Mouse (Mus musculus): ENCODE data around the gene Slc43a1.

The Slc43a1 gene

DNA sequence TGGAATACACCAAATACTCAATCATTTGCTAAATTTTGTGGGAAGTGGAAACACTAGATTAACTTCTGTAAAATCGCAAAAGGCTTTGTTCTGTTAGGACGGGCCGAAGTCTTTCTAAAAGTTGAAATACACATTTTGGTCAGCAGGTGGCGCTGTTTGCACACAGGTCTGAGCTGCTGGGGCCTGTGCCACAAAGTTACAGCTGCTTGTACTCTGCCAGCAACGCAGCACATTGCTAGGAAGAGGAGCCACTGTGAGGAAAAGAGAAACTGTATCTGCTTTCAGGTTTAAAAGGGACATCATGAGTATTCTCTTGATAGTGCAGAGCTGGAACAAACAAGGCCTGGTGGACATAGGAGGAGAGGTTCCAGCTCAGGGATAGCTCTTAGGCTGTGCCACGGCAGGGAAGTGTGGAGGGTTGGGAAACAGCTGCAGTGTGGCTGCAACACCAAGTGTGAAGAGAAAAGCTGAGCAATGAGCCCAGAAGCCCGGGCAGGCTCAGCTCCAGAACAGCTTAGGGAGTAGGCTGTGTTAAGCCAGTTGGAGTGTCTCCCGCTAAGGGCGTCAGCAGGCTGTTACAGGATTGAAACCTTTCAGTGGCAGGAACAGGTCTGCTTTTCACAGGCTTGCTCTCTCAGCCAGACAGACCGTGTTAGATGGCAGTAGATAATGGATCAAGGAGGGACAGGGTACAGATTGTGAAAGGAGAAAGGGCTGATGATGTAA, 6.8 kb upstream of the Slc43a1 start:
- peak; percentile 93 for DNase-seq

DNA sequence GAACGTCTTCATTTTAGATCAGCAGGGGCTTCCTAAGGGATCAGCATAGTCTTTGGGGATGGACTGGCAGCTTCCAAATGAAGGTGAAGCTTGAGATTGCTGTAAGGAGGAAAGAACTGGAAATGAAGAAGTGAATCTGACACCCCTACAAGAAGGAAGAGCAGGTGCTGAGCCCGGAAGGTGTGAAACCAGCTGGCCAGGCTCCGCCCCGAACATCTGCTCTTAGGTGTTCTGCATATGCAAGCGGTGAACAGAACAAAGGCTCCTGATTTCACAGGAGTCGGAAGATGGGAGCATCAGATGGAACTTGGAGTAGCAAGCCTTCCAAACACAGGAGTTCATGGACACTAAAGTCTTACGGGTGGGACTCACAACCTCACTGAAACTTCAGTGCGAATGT, 1.5 kb upstream of the Slc43a1 start:
- DNase-seq, result no peak

DNA sequence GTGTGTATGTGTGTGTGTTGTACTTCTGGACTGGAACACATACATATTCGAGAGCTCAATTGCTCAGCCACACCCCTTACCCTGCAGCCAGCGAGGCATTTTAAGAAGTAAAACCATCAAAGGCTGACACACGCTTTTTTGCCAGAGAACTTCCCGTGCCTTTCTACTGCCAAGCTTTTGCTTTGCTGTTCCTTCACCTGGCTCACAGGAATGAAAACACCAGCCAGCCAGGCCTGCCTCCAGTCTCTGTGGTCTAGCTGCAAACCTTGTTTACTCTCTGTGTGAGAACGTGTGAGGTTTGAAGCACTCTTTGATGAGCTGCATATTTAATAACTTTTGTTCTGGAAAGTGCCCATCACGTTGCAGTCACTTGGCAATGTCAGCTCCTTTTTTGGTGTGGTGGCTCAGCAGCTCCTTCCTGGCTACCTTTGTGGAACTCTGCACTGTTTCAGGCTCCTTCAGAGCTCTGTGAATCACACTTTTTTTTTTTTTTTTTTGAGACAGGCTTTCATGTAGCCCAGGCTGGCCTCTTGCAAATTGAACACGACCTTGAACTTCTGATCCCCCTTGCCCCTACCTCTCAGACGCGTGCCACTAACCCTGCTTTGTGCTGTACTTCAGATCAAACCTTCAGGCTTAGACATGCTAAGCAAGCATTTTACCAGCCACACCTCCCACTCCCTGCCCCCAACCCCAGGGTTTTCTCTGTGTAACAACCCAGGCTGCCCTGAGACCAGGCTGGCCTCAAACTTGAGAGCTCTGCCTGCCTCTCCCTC, 645 bp upstream of the Slc43a1 start:
- DNase-seq, result no peak

DNA sequence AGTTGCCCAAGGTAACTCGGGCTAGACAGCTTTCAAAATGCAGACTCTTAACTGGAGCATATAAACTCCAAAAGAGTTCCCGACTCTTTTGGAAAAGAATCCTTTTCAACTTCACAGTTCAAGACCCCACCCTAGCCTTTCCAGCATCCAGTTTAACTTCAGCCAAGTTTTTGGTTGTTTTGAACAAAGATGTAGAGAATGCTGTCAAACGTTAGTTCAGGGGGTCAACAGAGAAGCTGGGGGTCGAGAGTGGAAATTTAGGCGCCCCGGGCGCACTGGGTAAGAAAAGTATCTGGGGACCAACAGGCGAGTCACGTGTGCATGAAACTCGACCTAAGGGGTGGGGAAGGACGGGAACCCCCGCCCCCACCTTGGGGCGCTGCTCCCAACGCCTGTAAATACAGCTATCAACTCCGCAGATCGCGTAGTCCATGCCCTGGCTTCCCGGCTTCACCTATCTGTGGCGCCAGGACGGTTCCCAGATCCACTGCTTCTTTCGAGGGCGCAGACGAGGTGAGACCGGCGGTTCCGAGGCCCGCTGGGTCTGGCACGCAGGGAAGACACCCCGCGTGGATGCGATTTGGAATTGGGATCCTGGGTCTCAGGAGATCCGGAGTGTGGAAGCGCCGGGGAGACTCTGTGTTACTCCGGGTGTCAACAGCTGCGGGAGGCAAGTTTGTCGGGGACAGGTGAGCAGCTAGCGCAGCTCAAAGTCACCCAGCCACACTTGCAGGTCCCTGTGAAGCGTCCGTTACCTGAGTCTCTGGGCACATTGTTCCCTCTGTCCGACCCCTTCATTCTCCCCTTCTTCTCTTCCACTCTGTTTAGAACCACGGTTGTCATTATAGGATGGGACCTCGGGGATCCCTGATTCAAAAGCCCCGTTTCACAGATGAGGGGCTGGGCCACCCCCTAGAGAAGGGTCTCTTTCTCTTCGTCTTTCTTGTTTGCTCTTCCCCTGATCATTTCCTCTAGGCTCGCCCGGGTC, 637 bp downstream of the Slc43a1 start:
- peak in 1 of 2 experiments; percentile 9 for DNase-seq

DNA sequence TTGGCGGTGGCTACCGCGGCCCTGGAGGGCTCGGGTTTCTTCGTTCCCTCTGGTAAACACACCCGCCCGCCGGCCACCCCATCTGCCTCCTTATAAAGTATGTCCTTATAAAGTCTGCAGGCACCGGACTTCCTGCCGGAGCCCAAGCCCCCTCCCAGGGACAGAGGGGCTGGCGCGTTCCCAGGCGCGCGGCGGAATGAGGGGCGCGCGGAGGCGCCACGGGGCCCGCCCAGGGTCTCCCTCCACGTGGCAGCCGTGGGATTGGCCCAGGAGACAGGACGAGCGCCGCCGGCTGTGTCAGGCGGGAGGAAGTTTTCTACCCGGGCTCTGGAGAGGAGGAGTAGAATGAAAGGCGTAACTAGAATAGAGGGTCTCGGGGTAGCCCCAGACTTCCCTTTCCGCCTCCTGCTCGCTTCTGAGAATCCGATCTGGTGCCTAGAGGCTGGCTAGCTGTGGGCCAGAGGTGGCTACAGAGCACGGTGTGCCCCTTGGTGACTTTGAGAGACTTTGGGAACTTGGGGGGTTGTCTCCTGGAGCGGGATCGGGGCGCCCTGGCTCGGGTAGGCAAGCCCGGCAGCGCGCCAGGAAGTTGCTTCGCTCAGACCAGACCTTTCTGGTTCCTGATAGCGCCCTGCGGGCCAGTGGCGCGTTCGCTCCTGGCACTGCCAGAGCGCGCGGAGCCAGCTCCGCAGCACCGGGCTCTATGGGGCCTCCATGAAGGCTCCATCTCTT, 1.5 kb downstream of the Slc43a1 start:
- peak; percentile 31 to 54 for DNase-seq

DNA sequence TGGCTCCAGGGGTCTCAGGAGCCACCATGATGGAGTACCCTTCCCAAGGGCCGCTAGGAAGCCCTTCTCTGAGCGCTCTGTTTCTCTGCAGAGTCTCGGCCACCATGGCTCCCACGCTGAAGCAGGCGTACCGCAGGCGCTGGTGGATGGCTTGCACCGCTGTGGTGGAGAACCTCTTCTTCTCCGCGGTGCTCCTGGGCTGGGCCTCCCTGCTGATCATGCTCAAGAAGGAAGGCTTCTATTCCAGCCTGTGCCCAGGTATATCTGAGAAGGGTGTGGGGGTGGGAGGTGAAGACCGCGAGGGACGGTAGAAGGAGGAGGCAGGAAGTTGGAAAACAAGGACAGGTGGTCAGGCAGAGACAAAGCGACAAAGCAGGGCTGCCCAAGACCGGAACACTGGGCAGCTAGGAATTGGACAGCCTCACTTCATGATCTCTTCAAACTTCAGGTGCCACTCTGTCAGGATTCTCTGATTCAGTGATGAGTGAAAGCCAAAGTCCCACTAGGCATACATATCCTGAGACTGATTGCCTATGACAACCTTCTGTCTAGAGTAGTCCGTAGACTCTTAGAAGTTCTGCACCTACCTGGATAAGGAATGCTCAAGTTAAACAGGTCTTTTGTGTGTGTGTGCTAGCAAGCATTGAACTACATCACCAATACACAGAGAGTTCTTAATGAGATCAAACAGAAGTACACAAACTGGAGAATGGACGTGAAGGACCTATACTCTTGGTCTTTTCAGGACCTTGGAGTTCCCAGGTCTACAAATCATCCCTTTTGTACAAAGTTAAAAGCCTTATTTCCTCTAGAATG, 2.3 kb downstream of the Slc43a1 start:
- no peak for DNase-seq

DNA sequence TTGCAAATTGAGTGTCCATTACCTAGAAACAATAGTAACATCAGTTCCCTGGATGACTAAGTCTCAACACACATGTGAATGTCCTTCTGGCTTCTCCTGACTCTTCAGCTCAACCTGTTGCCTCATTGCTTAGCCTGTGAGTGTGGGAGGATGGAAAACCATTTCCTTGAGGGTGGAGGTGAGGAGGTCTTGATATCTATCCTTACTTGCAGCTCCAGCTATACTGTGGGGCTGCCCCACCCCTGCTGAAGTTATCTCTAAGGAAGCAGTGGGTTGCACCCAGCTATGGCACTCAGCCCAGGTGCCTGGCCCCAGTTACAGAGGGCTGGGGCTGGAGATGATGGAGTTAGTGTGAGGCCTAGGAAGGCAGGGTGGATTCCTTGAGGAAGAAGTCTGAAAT, 3.3 kb downstream of the Slc43a1 start:
- no peak for DNase-seq

DNA sequence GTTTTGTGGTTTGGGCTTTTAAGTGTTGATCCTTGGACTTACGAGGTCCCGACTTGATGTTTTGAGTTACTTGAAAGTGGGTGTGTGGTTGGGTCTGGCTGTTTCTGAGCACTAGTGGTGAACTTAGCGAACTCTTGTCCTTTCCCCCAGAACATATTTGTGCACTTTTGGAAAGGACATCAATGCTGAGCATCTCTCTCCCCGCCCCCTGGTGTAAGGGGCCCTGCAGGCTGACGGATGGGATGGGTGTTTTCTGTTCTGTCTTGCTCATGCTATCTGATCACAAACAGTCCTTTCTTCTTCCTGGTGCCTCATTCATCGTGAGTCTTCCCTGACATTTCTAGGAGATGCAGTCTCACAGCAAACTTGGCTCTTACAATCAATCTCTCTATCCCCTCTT, 5.0 kb downstream of the Slc43a1 start:
- no peak for DNase-seq

DNA sequence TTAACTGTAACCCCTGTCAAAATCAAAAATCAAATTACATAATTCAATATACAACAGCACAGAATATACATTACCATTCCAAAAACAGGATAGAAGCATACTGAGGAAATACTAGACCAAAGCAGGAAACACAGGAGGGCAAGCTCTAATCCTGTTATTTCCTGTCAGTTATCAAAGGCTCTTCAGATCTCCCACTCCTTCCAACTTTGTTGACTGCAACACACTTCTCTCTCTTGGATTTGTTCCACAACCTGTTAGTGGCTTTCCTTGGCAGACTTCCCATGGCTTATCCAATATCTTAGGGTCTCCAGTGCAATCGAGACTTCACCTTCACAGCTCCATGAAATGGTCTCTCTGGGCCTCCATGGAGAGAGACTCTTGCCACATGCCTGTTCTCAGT, 6.6 kb downstream of the Slc43a1 start:
- no peak for DNase-seq

DNA sequence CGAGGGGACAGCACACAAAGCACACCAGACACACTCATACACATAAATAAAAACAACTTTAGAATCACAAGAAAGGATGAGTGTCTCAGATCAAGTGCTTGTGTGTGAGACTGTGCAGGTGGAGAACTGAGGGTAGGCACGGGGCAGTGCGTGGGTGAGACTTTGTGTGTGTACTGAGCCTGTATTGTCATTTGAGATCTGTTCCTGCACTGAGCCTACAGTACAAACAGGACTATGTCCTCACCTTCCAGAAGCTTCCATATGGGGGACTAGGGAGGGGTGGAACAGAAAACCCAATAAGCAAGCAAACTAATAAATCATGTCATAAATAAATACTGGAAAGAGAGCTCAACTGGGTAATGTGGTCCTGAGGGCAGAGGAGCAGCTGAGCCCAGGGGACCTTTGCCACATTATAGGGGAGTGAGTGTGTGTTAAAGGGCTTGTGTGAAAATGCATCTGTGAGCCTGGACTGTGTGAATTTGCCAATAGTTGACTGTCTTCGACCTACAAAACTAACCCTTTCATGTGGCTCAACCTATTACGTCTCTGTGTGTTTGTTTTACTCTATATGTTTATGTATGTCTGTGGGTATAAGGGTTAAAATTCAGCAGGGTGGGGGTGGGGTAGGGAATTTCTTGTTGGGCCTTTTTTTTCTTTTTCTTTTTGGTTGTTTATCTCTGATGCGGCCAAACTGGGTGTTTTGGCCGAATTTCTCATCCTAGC, 11.9 kb downstream of the Slc43a1 start:
- no peak for DNase-seq

DNA sequence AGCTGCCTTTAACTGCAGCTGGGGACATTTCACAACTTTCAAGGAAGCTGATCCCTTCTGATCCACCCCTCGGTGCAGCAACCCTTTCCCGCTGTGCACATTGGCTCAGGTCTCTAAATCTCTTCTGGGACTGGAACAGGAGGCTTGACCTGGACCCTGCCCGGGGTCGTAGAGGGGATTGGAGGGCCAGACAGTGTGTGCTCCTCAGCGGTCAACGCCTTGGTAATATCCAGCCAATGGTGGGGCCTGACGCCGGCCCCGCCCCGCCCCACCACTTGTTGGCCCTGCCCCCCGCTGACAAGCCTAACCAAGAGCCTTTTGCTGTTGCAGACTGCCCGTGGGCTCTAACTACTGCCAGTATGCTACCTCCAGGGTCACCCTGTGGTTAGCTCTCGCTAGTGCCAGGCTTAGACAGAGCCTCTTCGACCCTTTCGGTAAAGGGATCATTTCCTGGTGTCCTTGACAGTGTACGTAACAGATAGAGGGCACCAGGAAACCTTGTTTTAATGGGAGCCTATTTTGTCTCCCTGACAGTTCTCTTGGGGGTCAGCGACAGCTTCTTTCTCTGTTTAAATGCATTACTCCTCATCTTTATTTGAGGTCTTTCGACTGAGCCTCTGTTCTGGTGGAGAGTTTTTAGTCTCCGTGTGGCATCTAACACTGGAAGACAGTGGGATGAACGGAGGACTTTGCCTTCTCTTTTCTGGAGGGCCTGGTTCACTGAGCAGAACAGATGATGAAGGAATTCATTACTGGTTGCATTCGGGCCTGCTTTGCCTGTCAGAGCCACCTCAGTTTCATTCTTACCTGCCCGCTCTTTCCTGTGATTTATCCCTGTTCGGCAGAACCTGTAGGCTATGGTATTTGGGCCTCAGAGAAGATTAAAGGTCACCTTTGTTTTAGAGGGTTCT, 12.7 kb downstream of the Slc43a1 start:
- no peak for DNase-seq

DNA sequence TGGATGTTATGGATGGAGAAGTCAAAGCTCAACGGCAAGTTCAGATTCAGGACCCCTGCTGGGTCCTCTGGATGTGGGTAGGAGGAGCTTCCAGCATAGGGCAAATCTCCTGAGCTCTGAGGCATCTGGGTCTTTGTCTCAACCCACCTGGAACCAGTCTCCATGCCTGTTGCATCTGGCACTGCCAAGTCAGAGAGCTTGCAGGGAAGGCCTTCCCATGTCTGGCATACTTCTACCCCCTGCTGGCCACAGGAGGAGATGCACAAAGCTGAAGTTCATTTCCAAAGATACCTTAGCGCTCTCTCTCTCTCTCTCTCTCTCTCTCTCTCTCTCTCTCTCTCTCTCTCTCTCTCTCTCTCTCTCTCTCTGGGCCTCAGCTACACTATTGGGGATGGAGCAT, 17.1 kb downstream of the Slc43a1 start:
- peak; percentile 31 to 60 for DNase-seq

DNA sequence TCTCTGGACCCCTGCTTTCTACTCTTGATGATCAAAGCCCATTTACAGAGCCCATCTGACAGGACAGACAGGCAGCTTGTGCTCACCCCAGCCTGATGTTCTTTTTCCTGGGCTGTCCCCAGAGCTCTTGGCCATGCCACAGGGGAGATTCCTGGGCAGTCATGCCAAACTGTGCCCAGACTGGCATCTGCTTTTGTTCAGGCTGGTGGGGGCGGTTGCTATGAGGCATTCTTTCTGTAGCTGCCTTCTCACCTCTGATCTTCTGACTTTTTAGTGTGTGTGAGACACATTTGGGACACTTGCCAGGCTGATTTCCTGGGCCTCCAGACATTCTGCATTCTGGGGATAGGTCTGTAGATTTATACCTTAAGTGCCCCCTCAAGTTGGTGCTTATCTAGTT, 19.9 kb downstream of the Slc43a1 start:
- no peak for DNase-seq

DNA sequence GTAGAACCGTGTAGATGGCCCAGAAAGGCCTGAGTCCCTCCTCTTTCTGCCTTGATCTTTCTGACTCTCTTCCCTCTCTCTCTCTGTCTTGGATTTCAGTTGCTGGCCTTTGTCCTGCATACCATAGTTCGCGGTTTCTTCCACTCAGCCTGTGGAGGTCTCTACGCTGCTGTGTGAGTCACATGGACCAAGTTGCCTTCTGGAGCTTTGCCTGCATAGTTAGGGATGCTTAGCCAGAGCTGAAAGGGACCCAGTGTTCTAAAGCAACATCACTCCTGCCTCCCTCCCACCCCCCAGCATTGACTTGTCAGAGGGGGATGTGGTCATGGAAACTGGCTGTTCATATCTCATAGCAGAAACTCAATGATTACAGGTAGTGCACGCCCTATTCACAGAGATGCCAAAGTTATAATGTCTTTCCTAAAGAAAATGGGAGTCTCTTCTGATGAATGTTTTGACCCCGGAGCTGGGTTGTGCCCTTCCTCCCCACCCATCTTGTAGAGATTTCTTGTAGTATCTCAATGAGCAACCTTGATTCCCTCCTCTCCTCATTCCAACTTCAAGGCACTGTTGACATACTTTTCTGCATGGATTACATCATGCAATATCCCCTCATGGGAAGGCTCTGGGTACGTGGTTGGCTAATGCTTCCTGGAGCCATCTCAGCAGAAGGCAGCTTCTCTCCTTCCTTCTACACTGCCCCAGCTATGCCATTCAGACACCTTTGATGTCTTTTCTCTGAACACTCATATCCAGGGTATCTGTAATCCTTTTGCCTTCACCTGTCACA, 21.5 kb downstream of the Slc43a1 start:
- no peak for DNase-seq

DNA sequence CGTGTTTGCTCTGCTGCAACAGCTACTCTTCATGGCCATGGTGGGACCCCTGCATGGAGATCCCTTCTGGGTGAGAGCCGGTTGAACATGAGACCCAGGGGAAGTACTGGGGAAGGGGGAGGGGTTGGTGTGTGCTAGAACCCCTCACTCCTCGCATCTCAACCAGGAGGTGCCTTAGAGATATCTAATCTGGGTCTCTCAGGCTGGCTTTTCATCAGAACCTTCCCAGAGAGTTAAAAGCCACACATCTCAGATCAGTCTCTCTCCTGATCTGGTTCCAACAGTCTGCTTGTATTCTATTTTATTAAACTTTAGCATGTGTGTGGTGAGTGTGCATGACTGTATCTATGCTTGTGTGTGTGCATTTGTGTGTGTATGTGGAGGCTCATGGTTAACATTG, 22.8 kb downstream of the Slc43a1 start:
- DNase-seq, result no peak

DNA sequence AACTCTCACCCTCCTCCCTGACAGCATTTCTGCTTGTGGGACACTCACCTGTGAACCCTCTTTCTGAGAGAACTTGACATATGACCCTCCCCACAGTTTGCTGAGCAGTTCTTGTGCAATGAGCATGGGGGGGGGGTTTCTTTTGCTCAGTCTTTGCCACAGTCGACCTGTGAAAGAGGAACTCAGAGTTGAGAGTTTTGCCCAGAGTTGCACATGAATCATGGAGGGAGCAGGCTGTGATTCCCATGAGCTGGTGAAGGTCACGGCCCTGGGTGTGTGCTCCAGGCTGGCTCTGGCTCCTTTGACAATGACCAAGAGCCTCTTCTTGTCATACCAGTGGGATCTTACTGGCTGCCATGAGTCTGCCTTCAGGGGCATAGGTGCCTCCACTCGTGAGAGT, 23.6 kb downstream of the Slc43a1 start:
- DNase-seq, result no peak

DNA sequence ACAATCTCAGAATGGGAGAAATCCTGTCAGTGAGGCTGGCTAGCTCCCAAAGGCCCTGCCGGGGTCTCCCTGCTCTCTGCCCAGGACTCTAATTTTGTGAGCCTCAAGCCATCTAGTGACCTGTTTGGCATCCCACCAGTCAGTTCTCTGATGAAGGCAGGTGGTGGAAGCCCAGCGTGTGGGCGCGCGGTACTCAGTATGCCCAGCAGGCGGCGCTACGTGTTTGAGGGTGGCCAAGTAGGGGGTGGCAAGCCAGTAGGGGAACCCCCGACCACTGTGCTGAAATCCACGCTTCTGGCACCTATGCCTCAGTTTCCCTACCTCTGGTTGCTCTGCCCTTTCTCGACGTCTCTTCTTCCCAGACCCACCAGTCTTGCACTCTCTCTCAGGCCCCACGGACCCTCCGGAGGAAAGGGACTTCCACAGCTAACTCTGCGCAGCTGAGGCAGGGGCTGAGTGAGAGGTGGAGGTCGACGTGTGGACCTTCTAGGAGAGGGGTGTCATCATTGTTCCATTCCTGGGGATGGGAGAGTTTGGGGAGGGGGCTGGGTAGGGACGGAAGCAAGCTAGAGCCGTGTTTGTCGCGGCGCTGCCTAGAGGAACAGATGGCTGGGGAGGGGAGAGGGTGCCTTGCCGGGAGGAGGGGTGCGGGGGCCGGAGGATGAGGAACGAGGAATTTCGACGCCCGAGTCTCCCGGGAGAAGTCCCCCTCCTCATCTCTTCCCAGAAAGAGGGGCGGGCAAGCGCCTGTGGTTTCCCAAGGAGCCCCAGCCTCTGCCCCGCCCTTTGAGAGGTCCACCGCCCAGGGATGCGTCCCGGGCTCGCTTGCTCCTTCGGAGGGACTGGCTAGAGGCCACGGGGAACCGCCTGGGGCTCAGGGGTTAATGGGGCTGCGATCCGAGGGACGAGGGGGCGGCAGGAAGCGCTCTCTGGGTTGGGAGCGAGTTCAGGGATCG, 27.2 kb downstream of the Slc43a1 start:
- peak; percentile 56 to 73 for DNase-seq

DNA sequence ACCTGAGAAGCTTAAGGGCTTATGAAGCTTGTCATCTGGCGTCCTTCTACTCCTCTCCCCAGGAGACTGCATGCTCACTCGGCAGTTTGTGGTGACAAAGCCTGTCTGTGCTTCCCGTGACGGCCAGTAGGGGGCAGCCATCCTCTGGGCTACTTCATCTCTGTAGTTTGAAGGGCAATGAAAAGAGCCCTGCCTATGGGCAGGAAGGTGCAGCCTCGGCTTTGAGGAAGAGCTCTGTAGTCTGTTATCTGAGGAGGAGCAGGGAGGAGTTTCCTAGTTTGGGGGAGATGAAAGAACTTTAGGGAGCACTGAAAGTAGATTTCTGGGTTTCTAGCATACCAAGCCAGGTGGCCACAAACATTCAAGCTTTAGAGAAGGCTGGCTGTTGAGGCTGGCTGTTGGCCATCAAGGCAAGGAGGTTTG, 29.9 kb downstream of the Slc43a1 start:
- DNase-seq, result peak; percentile 61 to 84

Measured in cerebellum, postnatal 14 days (tissue).